Mouse (Mus musculus): ENCODE measurements around the gene Sry.

Sry gene

DNA sequence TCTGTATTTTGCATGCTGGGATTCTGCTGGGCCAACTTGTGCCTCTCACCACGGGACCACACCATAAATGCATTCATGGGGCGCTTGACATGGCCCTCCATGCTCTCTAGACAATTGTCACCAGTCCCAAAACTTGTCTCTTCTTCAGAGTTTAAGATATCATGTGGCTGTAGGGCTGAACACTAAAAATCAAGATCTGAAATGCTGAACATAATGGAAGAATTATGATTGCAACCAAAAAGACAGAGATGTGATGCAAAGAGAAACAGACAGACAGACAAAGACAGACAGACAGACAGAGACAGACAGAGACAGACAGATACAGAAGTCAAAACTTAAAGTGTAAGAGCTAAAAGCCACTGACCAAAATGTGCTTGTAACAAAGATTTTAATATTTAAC, at the start of gene Sry:
Gene Sry, minus strand, starts transcription at position 101 of the 400 bp plus-strand sequence.
- no peak for DNase-seq (ENCODE audit: low spot score)
